Mouse (Mus musculus) adrenal gland, adult 8-10 months (tissue): Measurements from ENCODE around the gene Zer1. TPM values are rescaled to one million over a fixed set of nuclear protein-coding genes. Genes with fewer than 3 reads are reported as not detected.

Experiments
- DNase-seq: peaks from one replicate; pipeline ENCODE4 v3.0.0; 2022
- total RNA-seq, 4 experiments: library from RNA; stranded (reverse); gene quantifications; 2 replicates each; pipeline ENCODE4 v1.2.4; 2022

Gene Zer1
- total RNA-seq, 4 experiments from 2014 or later: 45.6 to 74.7 (median 58.5) TPM

GRCm38 (mm10) chr2:30123729-30124471 lies 485 bp downstream of the Zer1 start:
- no peak for DNase-seq

GRCm38 (mm10) chr2:30122766-30123165 lies 1.6 kb downstream of the Zer1 start:
- DNase-seq: no peak

- DNase-seq: no peak
Measured at GRCm38 (mm10) chr2:30120269-30120668, 4.1 kb downstream of the Zer1 start.

- no peak for DNase-seq
Measured at GRCm38 (mm10) chr2:30119641-30120051, 4.7 kb downstream of the Zer1 start.

GRCm38 (mm10) chr2:30112564-30112963 lies 11.8 kb downstream of the Zer1 start:
- DNase-seq: no peak

GRCm38 (mm10) chr2:30111500-30111899 lies 12.9 kb downstream of the Zer1 start:
- DNase-seq: no peak

- no peak for DNase-seq
Measured at GRCm38 (mm10) chr2:30108260-30108659, 16.1 kb downstream of the Zer1 start.

GRCm38 (mm10) chr2:30107646-30108045 lies 16.7 kb downstream of the Zer1 start:
- DNase-seq: no peak

GRCm38 (mm10) chr2:30106364-30106763 lies 18.0 kb downstream of the Zer1 start:
- DNase-seq: no peak

- DNase-seq: no peak
Measured at GRCm38 (mm10) chr2:30100214-30100613, 24.2 kb downstream of the Zer1 start.

- no peak for DNase-seq
Measured at GRCm38 (mm10) chr2:30095882-30096527, 28.4 kb downstream of the Zer1 start.

GRCm38 (mm10) chr2:30094208-30094588 lies 30.2 kb downstream of the Zer1 start:
- no peak for DNase-seq

GRCm38 (mm10) chr2:30093471-30094207 lies 30.7 kb downstream of the Zer1 start, which contains the start of gene Zdhhc12:
Gene Zdhhc12 (minus strand): TSS chr2:30093648.
- DNase-seq: peak; percentile 98

GRCm38 (mm10) chr2:30092280-30092918 lies 32.0 kb downstream of the Zer1 start:
- no peak for DNase-seq

- no peak for DNase-seq
Measured at GRCm38 (mm10) chr2:30091521-30091920, 32.9 kb downstream of the Zer1 start.

GRCm38 (mm10) chr2:30087310-30087709 lies 37.1 kb downstream of the Zer1 start:
- no peak for DNase-seq

- no peak for DNase-seq
Measured at GRCm38 (mm10) chr2:30084632-30085031, 39.8 kb downstream of the Zer1 start.

GRCm38 (mm10) chr2:30084113-30084512 lies 40.3 kb downstream of the Zer1 start:
- DNase-seq: no peak

- DNase-seq: no peak
Measured at GRCm38 (mm10) chr2:30080181-30080800, 44.1 kb downstream of the Zer1 start.

- DNase-seq: no peak
Measured at GRCm38 (mm10) chr2:30078760-30079159, 45.6 kb downstream of the Zer1 start.

- no peak for DNase-seq
Measured at GRCm38 (mm10) chr2:30078349-30078712, 46.1 kb downstream of the Zer1 start.
